Mouse (Mus musculus): Measurements from ENCODE around the gene Ndufs1. TPM values are rescaled to one million over a fixed set of nuclear protein-coding genes. Genes with fewer than 3 reads are reported as not detected.
A peak's percentile ranks its signal among the peaks of the same experiment; 100 is the strongest.

Gene Ndufs1
- polyA plus RNA-seq (2014; fragmentation: Nextera tagmentation; extraction: Ambion mirVana), result 382 and 415 TPM in 2 replicates

DNA sequence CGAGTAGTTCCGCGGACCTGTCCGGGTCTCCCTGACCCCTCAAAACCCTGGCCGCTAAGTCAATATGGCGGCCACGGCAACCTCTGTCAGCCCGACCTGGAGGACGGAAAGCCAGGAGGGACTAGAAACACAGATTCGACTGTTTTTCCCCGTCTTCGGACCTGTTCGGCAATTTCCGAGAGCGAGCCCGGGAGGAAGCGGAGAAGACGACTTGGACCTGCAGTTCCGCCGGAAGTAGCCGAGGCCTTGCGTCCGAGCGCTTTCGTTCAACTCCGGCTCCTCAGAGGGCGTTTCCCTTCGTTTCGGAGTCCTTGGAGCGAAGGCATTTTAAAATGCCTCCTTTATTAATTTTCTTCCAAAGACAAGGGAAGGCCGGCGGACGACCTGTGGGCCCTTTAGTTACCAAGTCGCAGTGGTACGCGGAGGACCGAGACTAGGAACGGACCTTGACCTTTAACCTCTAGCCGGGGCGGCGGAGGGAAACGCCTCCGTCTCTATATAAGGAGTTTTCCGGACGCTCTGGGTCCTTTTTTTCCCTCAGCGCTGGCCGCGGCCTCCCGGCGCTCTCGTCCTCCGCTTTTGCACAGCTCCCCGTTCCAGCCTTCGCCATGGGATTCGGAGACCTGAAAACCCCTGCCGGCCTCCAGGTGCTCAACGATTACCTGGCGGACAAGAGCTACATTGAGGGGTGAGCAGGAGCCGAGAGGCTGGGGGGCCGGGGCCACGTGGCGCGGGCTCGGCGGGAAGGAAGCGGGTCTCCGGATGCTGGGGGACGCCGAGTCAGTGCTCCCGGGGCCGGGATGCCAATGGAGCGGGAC, at the start of gene Ndufs1, which contains the start of gene Eef1b2:
Gene Ndufs1 (minus strand): TSS at position 230 of the 818 bp plus-strand sequence.
Gene Eef1b2 (plus strand): TSS at position 222 of the 818 bp plus-strand sequence.
- ATAC-seq (ENCODE audit: insufficient number of reproducible peaks, insufficient read depth, low FRiP score, low read depth), result peak; percentile 86
- Histone ChIP-seq H3K27ac (replicated peaks in 1 of 2; ENCODE audit: control insufficient read depth in 1 of 2, insufficient read depth in 1 of 2, low read depth in 2 of 2, low read length in 2 of 2) (peak within 1 kb of the TSS; percentile 94 to 95), H3K4me3 (ENCODE audit: control insufficient read depth in 1 of 2, insufficient read depth in 1 of 2, low read depth in 1 of 2, low read length in 2 of 2) (peak within 1 kb of the TSS; percentile 81 to 90), H3K27me3 (ENCODE audit: control insufficient read depth, insufficient read depth, low read length) (no peaks in the 10 kb centered on the region), H3K9me3 (ENCODE audit: control insufficient read depth, low read length) (no peaks in the 10 kb centered on the region), H3K4me1 (ENCODE audit: control insufficient read depth in 2 of 2, insufficient read depth in 2 of 2, low read length in 2 of 2) (peaks cover 2 to 22% of the 10 kb centered on the region in 2 experiments; a peak in 3 of 4 replicates), H3K9ac (ENCODE audit: low read length) (peak within 1 kb of the TSS; percentile 98), H3K4me2 (ENCODE audit: low read length) (peak within 1 kb of the TSS; percentile 77), H3K36me3 (ENCODE audit: control insufficient read depth, insufficient read depth, low read length) (peaks cover 52% of the 10 kb centered on the region)
- under 1% methylated on average over 72 of the region's 72 CpGs for WGBS

DNA sequence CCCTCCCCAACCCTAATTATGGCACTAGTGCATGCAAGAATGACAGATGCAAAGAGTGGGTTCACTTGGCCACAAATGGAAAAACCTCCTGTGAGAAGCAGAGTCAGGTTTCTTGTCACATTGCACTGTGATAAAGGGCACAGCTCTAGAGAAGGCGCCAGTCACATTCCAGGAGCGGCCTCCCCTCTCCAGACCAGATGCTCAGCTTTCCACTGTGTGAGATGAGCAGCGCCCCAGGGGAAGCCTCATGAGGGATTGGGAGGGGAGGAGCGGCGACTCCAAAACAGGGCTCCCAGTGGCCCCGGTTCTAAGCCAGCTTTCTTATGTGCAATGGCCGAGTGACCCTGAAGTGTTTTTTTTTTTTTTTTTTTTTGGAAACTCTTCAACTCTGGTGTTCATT, 49.3 kb upstream of the Ndufs1 start:
- no peak overlapping the region for H3K4me3 ChIP-seq (ENCODE audit: control insufficient read depth in 1 of 2, insufficient read depth in 1 of 2, low read depth in 1 of 2, low read length in 2 of 2)
- peak overlapping the region in 1 of 2 experiments; percentile 20; a peak in 1 of 4 replicates for H3K27ac ChIP-seq (replicated peaks in 1 of 2; ENCODE audit: control insufficient read depth in 1 of 2, insufficient read depth in 1 of 2, low read depth in 2 of 2, low read length in 2 of 2)
- WGBS, result 2% methylated on average over 7 of the region's 7 CpGs
- no peaks in the 10 kb centered on the region for H3K36me3 ChIP-seq (ENCODE audit: control insufficient read depth, insufficient read depth, low read length)
- no peak overlapping the region for H3K9ac ChIP-seq (ENCODE audit: low read length)
- no peaks in the 10 kb centered on the region for H3K9me3 ChIP-seq (ENCODE audit: control insufficient read depth, low read length)
- H3K27me3 ChIP-seq (ENCODE audit: control insufficient read depth, insufficient read depth, low read length), result no peaks in the 10 kb centered on the region
- peaks cover 4 to 7% of the 10 kb centered on the region in 2 experiments for H3K4me1 ChIP-seq (ENCODE audit: control insufficient read depth in 2 of 2, insufficient read depth in 2 of 2, low read length in 2 of 2)
- peak overlapping the region; percentile 11; the same call in 1 of the 2 replicates for H3K4me2 ChIP-seq (ENCODE audit: low read length)
- ATAC-seq (ENCODE audit: insufficient number of reproducible peaks, insufficient read depth, low FRiP score, low read depth), result peak; percentile 89

DNA sequence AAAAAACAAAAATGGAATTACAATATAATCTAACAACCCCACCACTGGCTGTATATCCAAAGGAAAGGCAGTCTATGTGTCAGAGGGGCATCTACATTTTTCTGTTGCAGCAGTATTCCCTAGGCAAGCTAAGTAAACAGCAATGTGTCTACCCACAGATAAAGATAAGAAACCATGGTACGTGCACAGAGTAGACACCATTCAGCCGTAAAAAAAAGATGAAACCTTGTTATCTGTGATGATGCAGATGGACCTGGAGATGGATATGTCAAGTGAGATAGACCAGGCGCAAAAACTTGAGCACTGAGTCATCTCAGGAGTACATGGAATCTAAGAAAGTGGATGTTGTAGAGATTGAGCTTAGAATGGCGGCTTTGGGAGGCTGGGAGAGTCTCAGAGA, 48.4 kb upstream of the Ndufs1 start:
- ATAC-seq (ENCODE audit: insufficient number of reproducible peaks, insufficient read depth, low FRiP score, low read depth), result no peak
- H3K27me3 ChIP-seq (ENCODE audit: control insufficient read depth, insufficient read depth, low read length), result no peaks in the 10 kb centered on the region
- no peak overlapping the region for H3K4me2 ChIP-seq (ENCODE audit: low read length)
- H3K4me1 ChIP-seq (ENCODE audit: control insufficient read depth in 2 of 2, insufficient read depth in 2 of 2, low read length in 2 of 2), result peaks cover 4 to 7% of the 10 kb centered on the region in 2 experiments
- no peak overlapping the region for H3K27ac ChIP-seq (replicated peaks in 1 of 2; ENCODE audit: control insufficient read depth in 1 of 2, insufficient read depth in 1 of 2, low read depth in 2 of 2, low read length in 2 of 2)
- H3K9ac ChIP-seq (ENCODE audit: low read length), result no peak overlapping the region
- 35% methylated on average over 4 of the region's 4 CpGs for WGBS
- no peaks in the 10 kb centered on the region for H3K36me3 ChIP-seq (ENCODE audit: control insufficient read depth, insufficient read depth, low read length)
- H3K4me3 ChIP-seq (ENCODE audit: control insufficient read depth in 1 of 2, insufficient read depth in 1 of 2, low read depth in 1 of 2, low read length in 2 of 2), result no peak overlapping the region
- no peaks in the 10 kb centered on the region for H3K9me3 ChIP-seq (ENCODE audit: control insufficient read depth, low read length)

DNA sequence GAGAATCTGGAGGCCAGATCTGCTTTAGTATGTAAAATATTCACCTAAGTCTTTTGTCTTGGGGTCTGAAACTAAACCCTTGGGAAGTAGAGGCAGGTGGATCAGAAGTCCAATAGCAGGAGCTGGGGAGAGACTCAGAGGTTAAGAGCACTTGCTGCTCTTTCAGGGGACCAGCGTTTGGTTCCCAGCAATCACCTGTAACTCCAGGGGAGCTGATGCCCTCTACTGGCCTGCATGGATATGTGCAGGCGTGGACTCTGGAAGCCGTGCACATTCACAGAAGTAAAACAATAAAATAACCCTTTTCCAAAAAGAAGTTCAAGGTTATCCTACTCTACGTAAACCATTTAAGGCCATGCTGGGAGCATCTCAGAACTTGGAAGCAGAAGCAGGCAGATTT, 42.6 kb upstream of the Ndufs1 start:
- Histone ChIP-seq H3K27ac (replicated peaks in 1 of 2; ENCODE audit: control insufficient read depth in 1 of 2, insufficient read depth in 1 of 2, low read depth in 2 of 2, low read length in 2 of 2) (no peak overlapping the region), H3K27me3 (ENCODE audit: control insufficient read depth, insufficient read depth, low read length) (no peaks in the 10 kb centered on the region), H3K4me1 (ENCODE audit: control insufficient read depth in 2 of 2, insufficient read depth in 2 of 2, low read length in 2 of 2) (no peaks in the 10 kb centered on the region; a peak in 1 of 4 replicates), H3K4me2 (ENCODE audit: low read length) (no peak overlapping the region), H3K9ac (ENCODE audit: low read length) (no peak overlapping the region), H3K4me3 (ENCODE audit: control insufficient read depth in 1 of 2, insufficient read depth in 1 of 2, low read depth in 1 of 2, low read length in 2 of 2) (no peak overlapping the region), H3K36me3 (ENCODE audit: control insufficient read depth, insufficient read depth, low read length) (no peaks in the 10 kb centered on the region), H3K9me3 (ENCODE audit: control insufficient read depth, low read length) (peaks cover 6% of the 10 kb centered on the region; the same call in 1 of the 2 replicates)
- WGBS, result 91% methylated on average over 4 of the region's 4 CpGs
- no peak for ATAC-seq (ENCODE audit: insufficient number of reproducible peaks, insufficient read depth, low FRiP score, low read depth)

DNA sequence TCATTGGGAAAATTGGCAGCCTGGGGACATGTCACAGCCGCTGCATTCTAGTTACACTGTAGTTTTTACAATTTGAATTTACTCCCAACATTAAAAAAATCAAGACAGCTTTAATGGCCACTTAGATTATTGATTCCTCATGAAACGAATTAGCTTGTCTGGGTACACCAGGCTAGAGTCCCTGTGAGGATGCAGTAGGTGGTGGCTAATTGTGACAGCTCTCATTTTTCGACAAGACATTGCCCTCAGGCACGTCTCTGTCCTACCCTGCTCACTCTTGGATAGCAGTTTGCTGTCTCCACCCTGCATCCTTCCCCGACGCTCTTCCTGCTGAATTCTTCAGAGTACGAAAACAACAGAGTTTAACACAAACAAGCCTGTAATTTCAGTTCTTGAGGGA, 38.0 kb upstream of the Ndufs1 start:
- 60% methylated on average over 7 of the region's 7 CpGs for WGBS
- H3K9me3 ChIP-seq (ENCODE audit: control insufficient read depth, low read length), result peaks cover 6% of the 10 kb centered on the region; the same call in 1 of the 2 replicates
- H3K9ac ChIP-seq (ENCODE audit: low read length), result no peak overlapping the region
- H3K4me1 ChIP-seq (ENCODE audit: control insufficient read depth in 2 of 2, insufficient read depth in 2 of 2, low read length in 2 of 2), result peaks cover 0 to 4% of the 10 kb centered on the region in 2 experiments; a peak in 2 of 4 replicates
- H3K36me3 ChIP-seq (ENCODE audit: control insufficient read depth, insufficient read depth, low read length), result no peaks in the 10 kb centered on the region
- no peak overlapping the region for H3K4me3 ChIP-seq (ENCODE audit: control insufficient read depth in 1 of 2, insufficient read depth in 1 of 2, low read depth in 1 of 2, low read length in 2 of 2)
- no peaks in the 10 kb centered on the region for H3K27me3 ChIP-seq (ENCODE audit: control insufficient read depth, insufficient read depth, low read length)
- ATAC-seq (ENCODE audit: insufficient number of reproducible peaks, insufficient read depth, low FRiP score, low read depth), result no peak
- no peak overlapping the region for H3K4me2 ChIP-seq (ENCODE audit: low read length)
- no peak overlapping the region for H3K27ac ChIP-seq (replicated peaks in 1 of 2; ENCODE audit: control insufficient read depth in 1 of 2, insufficient read depth in 1 of 2, low read depth in 2 of 2, low read length in 2 of 2)

DNA sequence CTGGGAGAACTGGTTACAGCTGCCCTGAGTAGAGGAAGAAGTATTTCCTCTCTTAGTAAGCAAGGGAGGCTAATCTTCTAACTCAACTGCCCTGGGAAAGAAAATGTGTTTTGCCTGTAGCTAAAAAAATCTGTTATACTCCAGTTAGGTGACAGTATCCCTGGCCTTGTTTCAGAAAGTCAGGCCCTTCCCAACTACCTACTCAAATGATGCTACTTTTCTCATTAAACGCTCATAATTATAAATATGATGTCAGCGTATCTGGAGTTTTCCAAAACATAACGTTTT, 37.6 kb upstream of the Ndufs1 start, which contains the start of gene Gpr1:
Gene Gpr1 (minus strand): TSS at position 273 of the 288 bp plus-strand sequence.
- H3K9me3 ChIP-seq (ENCODE audit: control insufficient read depth, low read length), result peaks cover 5% of the 10 kb centered on the region; the same call in 1 of the 2 replicates
- no peak within 1 kb of the TSS for H3K27ac ChIP-seq (replicated peaks in 1 of 2; ENCODE audit: control insufficient read depth in 1 of 2, insufficient read depth in 1 of 2, low read depth in 2 of 2, low read length in 2 of 2)
- H3K9ac ChIP-seq (ENCODE audit: low read length), result 0 out of 2 replicates have a peak within 1 kb of the TSS, but pooled peaks have one; percentile 21
- no peaks in the 10 kb centered on the region for H3K27me3 ChIP-seq (ENCODE audit: control insufficient read depth, insufficient read depth, low read length)
- H3K36me3 ChIP-seq (ENCODE audit: control insufficient read depth, insufficient read depth, low read length), result no peaks in the 10 kb centered on the region
- 39% methylated on average over 3 of the region's 3 CpGs for WGBS
- ATAC-seq (ENCODE audit: insufficient number of reproducible peaks, insufficient read depth, low FRiP score, low read depth), result no peak
- peak within 1 kb of the TSS in 1 of 2 experiments; percentile 11; a peak in 3 of 4 replicates for H3K4me3 ChIP-seq (ENCODE audit: control insufficient read depth in 1 of 2, insufficient read depth in 1 of 2, low read depth in 1 of 2, low read length in 2 of 2)
- H3K4me2 ChIP-seq (ENCODE audit: low read length), result peak within 1 kb of the TSS; percentile 53
- peaks cover 0 to 4% of the 10 kb centered on the region in 2 experiments; a peak in 2 of 4 replicates for H3K4me1 ChIP-seq (ENCODE audit: control insufficient read depth in 2 of 2, insufficient read depth in 2 of 2, low read length in 2 of 2)

DNA sequence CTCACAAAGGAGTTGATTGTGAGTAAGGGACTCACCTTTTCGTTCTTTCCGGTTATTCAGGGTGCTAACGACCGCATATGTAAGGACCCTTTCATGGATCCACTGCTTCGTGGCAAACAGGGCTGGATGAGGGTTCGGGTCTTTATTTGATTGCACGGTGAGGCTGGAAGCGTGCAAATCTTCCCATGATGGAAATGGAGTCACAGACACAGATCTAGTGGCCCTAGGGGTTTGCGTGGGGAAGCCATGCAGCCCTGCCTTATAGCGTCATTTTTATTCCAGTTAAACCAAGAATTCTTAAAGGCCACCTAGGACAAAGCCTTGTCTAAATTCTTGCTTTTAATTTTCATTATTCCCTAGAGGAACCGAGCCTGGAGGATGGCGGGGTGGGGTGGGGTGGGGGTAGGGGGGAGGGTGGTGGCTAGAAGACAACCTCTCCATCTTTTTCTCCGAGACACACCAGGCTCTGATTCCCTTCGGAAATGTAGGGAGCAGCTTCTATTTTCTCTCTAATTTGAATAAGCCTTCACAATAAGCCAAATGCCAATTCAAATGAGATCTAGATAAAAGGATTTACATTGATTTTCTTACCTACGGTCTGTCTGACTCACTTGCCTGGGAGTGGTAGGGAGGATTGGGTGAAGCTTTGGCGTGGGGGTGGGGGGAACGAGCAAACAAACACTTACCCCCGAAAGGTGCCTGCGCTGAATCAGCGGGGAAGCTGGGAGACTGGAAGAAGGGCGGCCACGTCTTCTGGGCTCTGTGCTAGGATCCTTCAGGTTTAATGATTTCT, 37.0 kb upstream of the Ndufs1 start:
- Histone ChIP-seq H3K9me3 (ENCODE audit: control insufficient read depth, low read length) (no peaks in the 10 kb centered on the region), H3K27me3 (ENCODE audit: control insufficient read depth, insufficient read depth, low read length) (no peaks in the 10 kb centered on the region), H3K9ac (ENCODE audit: low read length) (0 out of 2 replicates have a peak overlapping the region, but pooled peaks have one; percentile 21), H3K4me2 (ENCODE audit: low read length) (peak overlapping the region; percentile 53), H3K27ac (replicated peaks in 1 of 2; ENCODE audit: control insufficient read depth in 1 of 2, insufficient read depth in 1 of 2, low read depth in 2 of 2, low read length in 2 of 2) (no peak overlapping the region), H3K4me1 (ENCODE audit: control insufficient read depth in 2 of 2, insufficient read depth in 2 of 2, low read length in 2 of 2) (peaks cover 0 to 4% of the 10 kb centered on the region in 2 experiments; a peak in 2 of 4 replicates), H3K36me3 (ENCODE audit: control insufficient read depth, insufficient read depth, low read length) (no peaks in the 10 kb centered on the region), H3K4me3 (ENCODE audit: control insufficient read depth in 1 of 2, insufficient read depth in 1 of 2, low read depth in 1 of 2, low read length in 2 of 2) (peak overlapping the region in 1 of 2 experiments; percentile 11; a peak in 3 of 4 replicates)
- 29% methylated on average over 22 of the region's 22 CpGs for WGBS
- ATAC-seq (ENCODE audit: insufficient number of reproducible peaks, insufficient read depth, low FRiP score, low read depth), result no peak

Data from heart, embryonic 14.5 days (tissue).